Mouse (Mus musculus) layer of hippocampus, adult 9-10 months (tissue): Measurements from ENCODE around the gene Apold1.

Source experiments
- DNase-seq: peaks from one replicate; pipeline ENCODE4 v3.0.0; 2022; ENCODE audit warnings: low spot score

The Apold1 gene

GRCm38 (mm10) chr6:134976628-134977027, 4.9 kb upstream of the Apold1 start:
- no peak for DNase-seq

GRCm38 (mm10) chr6:134983529-134984370, 2.2 kb downstream of the Apold1 start:
- peak; percentile 59 for DNase-seq

- no peak for DNase-seq
Observed at GRCm38 (mm10) chr6:134984748-134985147, 3.2 kb downstream of the Apold1 start.

GRCm38 (mm10) chr6:134988377-134988776, 6.9 kb downstream of the Apold1 start:
- DNase-seq: no peak

GRCm38 (mm10) chr6:134990674-134991073, 9.2 kb downstream of the Apold1 start:
- DNase-seq: no peak

- peak; percentile 37 for DNase-seq
Observed at GRCm38 (mm10) chr6:134994031-134994651, 12.6 kb downstream of the Apold1 start.

- no peak for DNase-seq
Observed at GRCm38 (mm10) chr6:134994985-134995384, 13.5 kb downstream of the Apold1 start.

GRCm38 (mm10) chr6:134996918-134997317, 15.4 kb downstream of the Apold1 start:
- no peak for DNase-seq

GRCm38 (mm10) chr6:134998076-134998475, 16.6 kb downstream of the Apold1 start:
- DNase-seq: no peak

GRCm38 (mm10) chr6:134998781-134999180, 17.3 kb downstream of the Apold1 start:
- no peak for DNase-seq

- no peak for DNase-seq
Observed at GRCm38 (mm10) chr6:135000272-135000671, 18.8 kb downstream of the Apold1 start.

GRCm38 (mm10) chr6:135001991-135002390, 20.5 kb downstream of the Apold1 start:
- no peak for DNase-seq

GRCm38 (mm10) chr6:135006372-135006771, 24.9 kb downstream of the Apold1 start:
- DNase-seq: no peak

GRCm38 (mm10) chr6:135011048-135011733, 29.7 kb downstream of the Apold1 start, which contains the start of gene Ddx47:
Gene Ddx47, plus strand, starts transcription at chr6:135011612.
- DNase-seq: peak; percentile 97

- DNase-seq: no peak
Observed at GRCm38 (mm10) chr6:135011734-135012116, 30.2 kb downstream of the Apold1 start.

GRCm38 (mm10) chr6:135017211-135017610, 35.7 kb downstream of the Apold1 start:
- DNase-seq: no peak

GRCm38 (mm10) chr6:135019564-135019963, 38.0 kb downstream of the Apold1 start:
- no peak for DNase-seq

- no peak for DNase-seq
Observed at GRCm38 (mm10) chr6:135021633-135022032, 40.1 kb downstream of the Apold1 start.

- no peak for DNase-seq
Observed at GRCm38 (mm10) chr6:135023379-135023778, 41.9 kb downstream of the Apold1 start.

- no peak for DNase-seq
Observed at GRCm38 (mm10) chr6:135024781-135025420, 43.4 kb downstream of the Apold1 start.

- peak; percentile 31 for DNase-seq
Observed at GRCm38 (mm10) chr6:135026232-135026631, 44.7 kb downstream of the Apold1 start.

- no peak for DNase-seq
Observed at GRCm38 (mm10) chr6:135026755-135027154, 45.2 kb downstream of the Apold1 start.
